Mouse (Mus musculus) intestine, embryonic 16.5 days (tissue): Measurements from ENCODE around the gene BC004004. TPM values are rescaled to one million over a fixed set of nuclear protein-coding genes. Genes with fewer than 3 reads are reported as not detected.
A peak's percentile ranks its signal among the peaks of the same experiment; 100 is the strongest.
"Not testable (repeated sequence)": the region's sequence is repeated elsewhere in the genome, so short reads cannot be mapped to it uniquely, and the experiment has no call there.

Source experiments
- ATAC-seq: fragments of 200-750 bp; cut with Nextera tagmentation; 2 replicates; pipeline ENCODE4 v1.8.0; 2017; ENCODE audit warnings: moderate TSS enrichment, moderate library complexity
- H3K27ac ChIP-seq: fragments of 300-500 bp; sonication (generic); 2 replicates; pipeline ENCODE4 v1.5.1; 2014; ENCODE audit warnings: mild to moderate bottlenecking, low read length
- H3K27me3 ChIP-seq: fragments of 300-500 bp; sonication (generic); replicated peaks from 2 replicates; pipeline ENCODE4 v1.6.1; 2014; ENCODE audit warnings: low read length, control low read depth, mixed read lengths; ENCODE audit not compliant: control insufficient read depth, insufficient read depth
- H3K36me3 ChIP-seq: fragments of 300-500 bp; sonication (generic); 2 replicates; pipeline ENCODE4 v1.6.1; 2014; ENCODE audit warnings: low read length, control low read depth; ENCODE audit not compliant: control insufficient read depth, insufficient read depth
- H3K4me1 ChIP-seq: fragments of 300-500 bp; sonication (generic); 2 replicates; pipeline ENCODE4 v1.6.1; 2014; ENCODE audit warnings: low read length, control low read depth, mixed read lengths; ENCODE audit not compliant: control insufficient read depth, insufficient read depth
- H3K4me2 ChIP-seq: fragments of 300-500 bp; sonication (generic); 2 replicates; pipeline ENCODE4 v1.6.1; 2014; ENCODE audit warnings: low read depth, low read length, control low read depth
- H3K4me3 ChIP-seq: fragments of 300-500 bp; sonication (generic); 2 replicates; pipeline ENCODE4 v1.5.1; 2014; ENCODE audit warnings: mild to moderate bottlenecking, low read length
- H3K9ac ChIP-seq: fragments of 300-500 bp; sonication (generic); 2 replicates; pipeline ENCODE4 v1.6.1; 2014; ENCODE audit warnings: low read depth, low read length
- H3K9me3 ChIP-seq: fragments of 300-500 bp; sonication (generic); 2 replicates; pipeline ENCODE4 v1.6.1; 2016; ENCODE audit warnings: low read length, control low read depth; ENCODE audit not compliant: control insufficient read depth
- WGBS: fragments of 180-500 bp; shearing (Covaris S2); extraction: QIAGEN DNeasy Blood & Tissue Kit; methylation state at CpG from one replicate; pipeline ENCODE4 v1.1.7; 2014; 5-methylcytosine and 5-hydroxymethylcytosine counted together
- polyA plus RNA-seq: library from polyadenylated mRNA; unstranded; fragments of >200 nt; fragmentation: Nextera tagmentation; extraction: Ambion mirVana; gene quantifications from 2 replicates; pipeline ENCODE4 v1.2.1, GENCODE M21; 2015

The BC004004 gene
- polyA plus RNA-seq, 1 experiment from 2014 or later: 85.6 TPM

DNA sequence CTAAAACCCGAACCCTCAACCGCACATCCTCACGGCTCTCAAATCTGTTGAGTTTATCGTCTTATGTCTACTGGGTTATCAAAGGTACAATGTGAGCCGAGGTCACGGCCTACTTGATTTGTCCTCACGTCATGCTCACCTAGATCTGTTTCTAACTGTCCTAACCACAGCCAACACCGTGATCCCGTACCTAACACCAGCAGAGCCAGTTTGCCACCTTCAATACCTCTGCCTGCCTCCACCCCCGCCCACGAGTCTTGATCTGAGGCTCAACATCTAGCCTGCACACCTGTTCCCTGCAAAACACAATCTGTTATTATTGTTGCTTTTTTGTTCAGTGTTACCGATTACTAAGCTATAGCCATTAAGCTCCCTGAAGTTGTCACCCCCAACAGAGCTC, 76.7 kb downstream of the BC004004 start:
- H3K27me3 ChIP-seq: no peaks in the 10 kb centered on the region
- no peak overlapping the region for H3K27ac ChIP-seq
- no peaks in the 10 kb centered on the region for H3K36me3 ChIP-seq
- no peak for ATAC-seq
- 91% methylated on average over 12 of the region's 12 CpGs for WGBS
- no peak overlapping the region for H3K4me2 ChIP-seq
- peaks cover 36% of the 10 kb centered on the region for H3K4me1 ChIP-seq
- no peak overlapping the region for H3K4me3 ChIP-seq
- no peaks in the 10 kb centered on the region for H3K9me3 ChIP-seq
- no peak overlapping the region for H3K9ac ChIP-seq

DNA sequence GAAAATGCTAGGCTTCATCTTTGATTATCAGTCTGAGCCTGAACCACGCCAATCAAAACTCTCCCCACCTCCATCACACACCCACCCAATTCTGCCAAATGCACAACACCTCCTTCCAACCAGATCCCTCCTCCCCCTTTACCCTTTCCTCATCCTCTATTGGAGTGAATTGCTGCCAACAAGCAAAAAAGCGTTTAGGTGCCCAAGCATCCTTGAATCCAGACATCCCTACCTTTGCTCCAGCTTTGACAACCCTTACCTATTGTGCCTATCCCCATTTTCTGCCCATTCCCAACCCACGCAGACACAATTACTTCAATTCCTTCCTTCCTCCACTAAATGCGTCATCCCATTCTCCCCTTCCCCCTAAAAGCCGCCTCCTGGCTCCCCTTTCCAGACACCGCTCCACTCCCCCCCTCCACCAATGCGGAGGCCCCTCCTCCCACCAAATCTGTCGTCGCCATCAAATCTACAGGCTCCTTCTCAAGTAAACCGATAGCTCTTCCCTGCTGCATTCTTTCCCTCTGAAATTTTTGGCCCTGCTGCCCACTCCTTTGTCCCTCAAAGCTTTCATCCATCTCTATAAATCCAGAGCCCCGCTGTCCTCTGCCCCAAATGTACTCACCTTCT, 78.0 kb downstream of the BC004004 start:
- H3K9me3 ChIP-seq: no peaks in the 10 kb centered on the region
- peak overlapping the region; percentile 90 for H3K9ac ChIP-seq
- ATAC-seq: no peak
- 4% methylated on average over 11 of the region's 11 CpGs for WGBS
- peak overlapping the region; percentile 90 for H3K4me3 ChIP-seq
- no peaks in the 10 kb centered on the region for H3K36me3 ChIP-seq
- peak overlapping the region; percentile 97 for H3K27ac ChIP-seq
- no peaks in the 10 kb centered on the region for H3K27me3 ChIP-seq
- H3K4me1 ChIP-seq: peaks cover 29% of the 10 kb centered on the region
- H3K4me2 ChIP-seq: peak overlapping the region; percentile 75

- peak; percentile 49 for ATAC-seq
- under 1% methylated on average over 45 of the region's 45 CpGs for WGBS
- Histone ChIP-seq H3K4me3 (peak overlapping the region; percentile 90), H3K9me3 (no peaks in the 10 kb centered on the region), H3K36me3 (no peaks in the 10 kb centered on the region), H3K4me1 (peaks cover 24% of the 10 kb centered on the region), H3K9ac (peak overlapping the region; percentile 90), H3K27ac (peak overlapping the region; percentile 97), H3K27me3 (no peaks in the 10 kb centered on the region), H3K4me2 (peak overlapping the region; percentile 75)
Observed at GRCm38 (mm10) chr17:29347126-29347644, 78.6 kb downstream of the BC004004 start.

- WGBS: under 1% methylated on average over 51 of the region's 53 CpGs
- ATAC-seq: peak; percentile 97
- Histone ChIP-seq H3K4me2 (peak within 1 kb of the TSS; percentile 75), H3K9ac (peak within 1 kb of the TSS; percentile 90), H3K36me3 (no peaks in the 10 kb centered on the region), H3K4me1 (peaks cover 18% of the 10 kb centered on the region), H3K27me3 (no peaks in the 10 kb centered on the region), H3K9me3 (no peaks in the 10 kb centered on the region), H3K4me3 (peak within 1 kb of the TSS; percentile 90), H3K27ac (peak within 1 kb of the TSS; percentile 97)
Observed at GRCm38 (mm10) chr17:29347645-29348256, 79.2 kb downstream of the BC004004 start, which contains the start of gene Mtch1. Gene Mtch1 (minus strand): TSS chr17:29347934.

DNA sequence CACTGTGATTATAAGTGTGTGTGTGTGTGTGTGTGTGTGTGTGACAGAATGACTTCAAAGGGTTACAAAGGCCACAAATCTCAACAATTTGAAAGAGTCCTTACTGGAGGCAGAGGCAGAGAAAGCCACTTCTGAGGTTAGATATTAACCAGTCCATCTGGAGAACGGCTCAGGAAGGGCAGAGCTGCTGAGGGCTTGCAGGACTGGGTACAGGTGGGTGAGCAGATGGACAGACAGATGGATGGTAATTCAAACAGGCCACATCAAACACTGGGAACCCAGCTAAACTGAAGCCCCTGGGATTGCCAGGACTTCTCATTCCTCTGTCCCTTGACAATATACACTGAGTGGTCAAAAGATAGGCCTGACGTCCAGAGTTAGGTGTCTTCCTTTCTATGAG, 80.4 kb downstream of the BC004004 start:
- WGBS: 61% methylated on average over 2 of the region's 2 CpGs
- Histone ChIP-seq H3K9ac (no peak overlapping the region), H3K4me2 (no peak overlapping the region), H3K9me3 (no peaks in the 10 kb centered on the region), H3K27me3 (no peaks in the 10 kb centered on the region), H3K4me3 (no peak overlapping the region), H3K4me1 (peaks cover 15% of the 10 kb centered on the region; the same call in 1 of the 2 replicates), H3K27ac (no peak overlapping the region), H3K36me3 (no peaks in the 10 kb centered on the region)
- ATAC-seq: no peak

GRCm38 (mm10) chr17:29351056-29351455, 82.5 kb downstream of the BC004004 start:
- H3K4me1 ChIP-seq: peaks cover 24% of the 10 kb centered on the region
- 78% methylated on average over 5 of the region's 5 CpGs for whole genome bisulfite sequencing
- H3K36me3 ChIP-seq, H3K9me3 ChIP-seq, H3K4me3 ChIP-seq, H3K27ac ChIP-seq, H3K27me3 ChIP-seq, ATAC-seq, H3K4me2 ChIP-seq, H3K9ac ChIP-seq: not testable (repeated sequence)

- Histone ChIP-seq H3K9me3 (no peaks in the 10 kb centered on the region), H3K27ac (peak overlapping the region; percentile 68), H3K9ac (peak overlapping the region; percentile 58; the same call in 1 of the 2 replicates), H3K4me1 (peaks cover 13% of the 10 kb centered on the region), H3K27me3 (no peaks in the 10 kb centered on the region), H3K36me3 (no peaks in the 10 kb centered on the region), H3K4me3 (no peak overlapping the region), H3K4me2 (no peak overlapping the region)
- ATAC-seq: peak; percentile 30
- WGBS: 38% methylated on average over 5 of the region's 5 CpGs
Observed at GRCm38 (mm10) chr17:29355461-29355840, 86.9 kb downstream of the BC004004 start.

DNA sequence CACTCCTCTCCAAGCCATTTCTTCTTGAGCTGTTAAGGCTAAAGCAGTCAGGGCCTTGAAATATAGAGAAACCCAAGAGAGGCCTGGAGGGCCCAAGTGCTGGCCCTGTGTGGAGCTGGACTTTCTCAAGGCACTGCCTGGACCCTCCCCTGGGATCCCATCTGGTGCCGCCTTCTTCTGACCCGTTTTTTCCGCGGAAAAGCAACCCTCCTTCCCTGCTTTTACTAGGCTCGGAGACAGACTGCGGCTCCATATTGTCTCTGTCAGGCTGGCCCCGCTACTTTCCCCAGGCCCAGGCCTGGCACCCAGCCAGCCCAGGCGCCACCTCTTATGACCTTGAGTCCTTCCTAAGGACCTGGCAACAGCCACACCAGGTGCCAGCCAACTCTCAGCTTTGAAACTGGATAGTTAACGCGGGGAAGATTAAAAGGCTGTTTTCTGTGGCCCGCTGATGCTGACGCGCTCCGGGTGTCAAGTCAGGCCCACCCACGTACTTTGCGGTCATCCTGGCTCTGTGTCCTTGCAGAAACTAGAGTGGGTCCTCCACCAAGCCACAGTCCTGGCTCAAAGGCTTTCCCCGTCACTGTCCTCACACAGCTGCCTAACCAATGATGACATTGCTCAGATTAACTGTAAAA, 87.4 kb downstream of the BC004004 start:
- Histone ChIP-seq H3K9ac (peak overlapping the region; percentile 58), H3K4me1 (peaks cover 17% of the 10 kb centered on the region), H3K4me2 (peak overlapping the region; percentile 47), H3K36me3 (no peaks in the 10 kb centered on the region), H3K27ac (peak overlapping the region; percentile 68), H3K27me3 (no peaks in the 10 kb centered on the region), H3K4me3 (peak overlapping the region; percentile 35; the same call in 1 of the 2 replicates), H3K9me3 (no peaks in the 10 kb centered on the region)
- ATAC-seq: peak; percentile 63
- 17% methylated on average over 17 of the region's 17 CpGs for WGBS

GRCm38 (mm10) chr17:29356479-29356856, 87.9 kb downstream of the BC004004 start:
- peak; percentile 90 for ATAC-seq
- H3K4me2 ChIP-seq: peak overlapping the region; percentile 47
- H3K36me3 ChIP-seq: no peaks in the 10 kb centered on the region
- no peaks in the 10 kb centered on the region for H3K27me3 ChIP-seq
- peak overlapping the region; percentile 35 for H3K4me3 ChIP-seq
- 1% methylated on average over 11 of the region's 11 CpGs for WGBS
- H3K9ac ChIP-seq: peak overlapping the region; percentile 58
- peaks cover 19% of the 10 kb centered on the region for H3K4me1 ChIP-seq
- peak overlapping the region; percentile 68 for H3K27ac ChIP-seq
- no peaks in the 10 kb centered on the region for H3K9me3 ChIP-seq
